Mouse (Mus musculus) megakaryocyte, embryonic 14.5 days (primary cell): ENCODE data around the gene Stard5.

Experiments used
- FLI1 ChIP-seq: IDR thresholded peaks from 2 replicates; pipeline ENCODE4 v1.6.1; 2012; ENCODE audit warnings: low read length, inconsistent platforms, mixed read lengths
- GATA1 ChIP-seq: IDR thresholded peaks from 3 replicates; pipeline ENCODE4 v1.6.1; 2012; ENCODE audit warnings: mixed read lengths, low read length, inconsistent platforms, borderline replicate concordance

DNA sequence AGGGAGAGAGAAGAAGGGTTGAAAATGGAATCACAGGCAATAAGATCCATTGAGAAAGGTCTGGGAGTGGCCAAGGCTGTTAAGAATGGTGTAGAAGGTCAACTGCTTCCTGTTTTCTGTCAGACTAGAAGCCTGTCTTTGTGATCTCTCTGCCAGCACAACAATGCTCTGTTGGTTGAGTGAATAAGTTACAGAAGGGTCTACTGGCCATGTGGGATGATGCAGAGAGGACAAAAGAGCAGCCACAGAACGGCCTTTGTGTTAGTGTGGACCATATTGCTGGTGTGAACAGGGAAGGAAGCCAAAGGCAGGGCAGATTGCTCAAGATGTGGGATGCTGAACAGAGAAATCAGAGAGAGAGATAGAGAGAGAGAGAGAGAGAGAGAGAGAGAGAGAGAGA lies 27.0 kb downstream of the Stard5 start:
- TF ChIP-seq GATA1 (no peak), FLI1 (no peak)
